Mouse (Mus musculus) limb, embryonic 12.5 days (tissue): ENCODE measurements around the gene Sgip1. TPM values are rescaled to one million over a fixed set of nuclear protein-coding genes. Genes with fewer than 3 reads are reported as not detected.

Experiments used
- ATAC-seq: fragments of 200-750 bp; cut with Nextera tagmentation; 2 replicates; pipeline ENCODE4 v1.8.0; 2017; ENCODE audit warnings: low read depth, moderate TSS enrichment; ENCODE audit not compliant: insufficient number of reproducible peaks, insufficient read depth, low FRiP score, low TSS enrichment
- H3K27ac ChIP-seq: fragments of 300-500 bp; sonication (generic); 2 replicates; pipeline ENCODE4 v1.5.1; 2016; ENCODE audit warnings: mild to moderate bottlenecking, moderate library complexity
- H3K27me3 ChIP-seq: fragments of 300-500 bp; sonication (generic); 2 replicates; pipeline ENCODE4 v1.6.1; 2016; ENCODE audit warnings: mild to moderate bottlenecking, moderate library complexity
- H3K36me3 ChIP-seq: fragments of 300-500 bp; sonication (generic); 2 replicates; pipeline ENCODE4 v1.6.1; 2016; ENCODE audit warnings: mild to moderate bottlenecking, moderate library complexity
- H3K4me1 ChIP-seq: fragments of 300-500 bp; sonication (generic); replicated peaks from 2 replicates; pipeline ENCODE4 v1.6.1; 2016
- H3K4me2 ChIP-seq: fragments of 300-500 bp; sonication (generic); 2 replicates; pipeline ENCODE4 v1.6.1; 2016; ENCODE audit warnings: mild to moderate bottlenecking, moderate library complexity
- H3K4me3 ChIP-seq: fragments of 300-500 bp; sonication (generic); replicated peaks from 2 replicates; pipeline ENCODE4 v1.5.1; 2016; ENCODE audit warnings: mild to moderate bottlenecking
- H3K9ac ChIP-seq: fragments of 300-500 bp; sonication (generic); replicated peaks from 2 replicates; pipeline ENCODE4 v1.6.1; 2016; ENCODE audit warnings: mild to moderate bottlenecking, moderate library complexity
- H3K9me3 ChIP-seq: fragments of 300-500 bp; sonication (generic); 2 replicates; pipeline ENCODE4 v1.6.1; 2016; ENCODE audit warnings: mild to moderate bottlenecking, moderate library complexity
- WGBS: fragments of 180-500 bp; shearing (Covaris S2); methylation state at CpG from one replicate; pipeline ENCODE4 v1.1.7; 2016; 5-methylcytosine and 5-hydroxymethylcytosine counted together
- polyA plus RNA-seq: library from polyadenylated mRNA; unstranded; fragments of >200 nt; fragmentation: Nextera tagmentation; extraction: Ambion mirVana; gene quantifications from 2 replicates; pipeline ENCODE4 v1.2.1, GENCODE M21; 2016

Sgip1 gene
- polyA plus RNA-seq, 1 experiment from 2014 or later = 10.7 TPM

- Histone ChIP-seq H3K36me3 (no peaks in the 10 kb centered on the region), H3K27me3 (no peaks in the 10 kb centered on the region), H3K4me1 (peaks cover 15% of the 10 kb centered on the region; the same call in 1 of the 2 replicates), H3K9me3 (no peaks in the 10 kb centered on the region), H3K4me2 (no peak overlapping the region), H3K4me3 (no peak overlapping the region), H3K9ac (no peak overlapping the region), H3K27ac (no peak overlapping the region)
- no peak for ATAC-seq
- 75% methylated on average over 15 of the region's 15 CpGs for WGBS
Observed at GRCm38 (mm10) chr4:102862751-102863710, 121.9 kb downstream of the Sgip1 start.

GRCm38 (mm10) chr4:102866531-102866930 lies 125.4 kb downstream of the Sgip1 start:
- Histone ChIP-seq H3K4me1 (peaks cover 6% of the 10 kb centered on the region; the same call in 1 of the 2 replicates), H3K4me3 (no peak overlapping the region), H3K9me3 (no peaks in the 10 kb centered on the region), H3K27ac (no peak overlapping the region), H3K9ac (no peak overlapping the region), H3K27me3 (no peaks in the 10 kb centered on the region), H3K36me3 (no peaks in the 10 kb centered on the region), H3K4me2 (no peak overlapping the region)
- WGBS = 93% methylated on average over 3 of the region's 3 CpGs
- no peak for ATAC-seq

DNA sequence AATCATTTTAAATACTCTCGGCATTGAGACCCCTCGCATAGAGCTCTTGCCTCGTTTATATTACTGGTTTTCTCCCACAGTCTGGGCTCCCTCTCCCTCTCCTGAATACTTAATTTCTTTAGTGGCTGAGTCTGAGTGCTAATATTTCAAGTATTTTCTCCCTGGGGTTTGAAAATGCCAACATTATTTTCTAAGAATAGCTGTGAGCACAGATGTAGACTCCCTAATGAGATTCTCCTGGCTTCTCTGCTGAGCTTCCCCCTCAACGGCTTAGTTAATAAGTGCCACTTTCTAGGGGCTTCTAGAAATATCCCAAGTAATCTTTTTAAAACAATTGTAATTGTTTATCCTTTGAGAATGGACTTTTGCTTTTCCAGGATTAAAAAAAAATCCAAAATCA lies 130.2 kb downstream of the Sgip1 start:
- no peak for ATAC-seq
- Histone ChIP-seq H3K36me3 (no peaks in the 10 kb centered on the region), H3K27me3 (no peaks in the 10 kb centered on the region), H3K27ac (no peak overlapping the region), H3K4me2 (no peak overlapping the region), H3K9ac (no peak overlapping the region), H3K4me3 (no peak overlapping the region), H3K4me1 (no peaks in the 10 kb centered on the region), H3K9me3 (no peaks in the 10 kb centered on the region)
- WGBS = 87% methylated on average over 4 of the region's 4 CpGs

DNA sequence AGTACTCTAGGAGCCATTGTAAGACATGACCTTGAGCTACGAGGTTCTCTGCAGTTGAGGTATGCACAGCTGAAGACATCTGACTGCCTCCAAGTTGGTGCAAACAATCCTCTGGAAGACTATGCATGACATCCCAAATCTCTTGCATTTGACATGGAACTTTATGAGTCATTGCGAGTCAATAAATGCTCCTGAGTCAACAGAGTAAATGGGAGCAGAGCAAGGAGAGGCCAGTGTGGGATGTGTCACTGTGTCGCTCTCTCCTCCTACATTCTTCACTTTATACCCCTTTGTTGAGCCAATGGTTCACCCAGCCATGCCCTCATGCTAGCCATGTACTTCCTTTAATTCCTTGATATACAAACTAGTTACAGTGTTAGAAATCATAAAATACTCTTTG lies 142.0 kb downstream of the Sgip1 start:
- no peaks in the 10 kb centered on the region for H3K4me1 ChIP-seq
- no peak overlapping the region for H3K4me3 ChIP-seq
- no peak for ATAC-seq
- no peak overlapping the region for H3K9ac ChIP-seq
- no peaks in the 10 kb centered on the region for H3K9me3 ChIP-seq
- WGBS = 91% methylated on average over 3 of the region's 3 CpGs
- no peak overlapping the region for H3K27ac ChIP-seq
- no peaks in the 10 kb centered on the region for H3K27me3 ChIP-seq
- H3K36me3 ChIP-seq = no peaks in the 10 kb centered on the region
- no peak overlapping the region for H3K4me2 ChIP-seq

DNA sequence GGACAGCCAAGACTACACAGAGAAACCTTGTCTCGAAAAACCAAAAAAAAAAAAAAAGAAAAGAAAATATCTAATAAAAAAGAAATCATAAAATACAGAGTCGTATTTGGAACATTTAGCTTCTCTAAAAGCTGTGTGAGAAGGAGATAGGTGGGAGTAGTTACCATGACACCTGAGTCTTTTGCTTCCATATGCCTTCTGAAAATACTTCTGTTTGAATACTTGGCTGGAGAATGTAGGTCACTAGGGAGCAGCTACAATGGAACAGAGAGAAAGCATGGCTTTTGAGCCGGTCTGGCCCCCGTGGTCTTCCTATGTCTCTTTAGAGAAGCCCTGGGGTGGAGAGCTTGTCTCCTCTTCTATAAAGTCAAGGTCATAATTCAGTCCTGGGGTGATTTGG lies 143.1 kb downstream of the Sgip1 start:
- Histone ChIP-seq H3K4me2 (no peak overlapping the region), H3K9ac (no peak overlapping the region), H3K4me1 (no peaks in the 10 kb centered on the region), H3K27ac (no peak overlapping the region), H3K36me3 (no peaks in the 10 kb centered on the region), H3K4me3 (no peak overlapping the region), H3K9me3 (no peaks in the 10 kb centered on the region), H3K27me3 (no peaks in the 10 kb centered on the region)
- ATAC-seq = no peak
- 83% methylated on average over 4 of the region's 4 CpGs for whole genome bisulfite sequencing

DNA sequence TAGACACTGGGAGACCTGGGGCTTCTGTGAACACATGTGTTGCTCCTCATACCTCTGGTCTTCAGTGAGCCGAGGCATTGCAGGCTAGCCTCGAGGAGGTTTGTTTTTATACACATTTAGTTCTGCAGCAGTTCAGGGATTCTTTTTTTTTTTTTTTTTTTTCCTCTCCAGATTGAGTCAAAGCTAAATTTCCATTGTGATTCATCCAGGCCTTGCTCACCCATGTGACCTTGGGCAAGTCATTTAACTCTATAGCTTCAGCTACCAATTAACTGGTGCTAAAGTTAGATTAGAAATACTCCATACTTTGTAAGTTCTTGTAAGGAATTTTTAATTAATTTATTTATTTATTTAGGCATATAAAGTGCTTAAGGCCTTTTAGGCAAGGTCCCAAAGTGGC lies 145.4 kb downstream of the Sgip1 start:
- Histone ChIP-seq H3K4me2 (no peak overlapping the region), H3K27me3 (no peaks in the 10 kb centered on the region), H3K9me3 (no peaks in the 10 kb centered on the region), H3K4me1 (no peaks in the 10 kb centered on the region), H3K36me3 (no peaks in the 10 kb centered on the region), H3K9ac (no peak overlapping the region), H3K4me3 (no peak overlapping the region), H3K27ac (no peak overlapping the region)
- 85% methylated on average over 2 of the region's 2 CpGs for WGBS
- no peak for ATAC-seq

GRCm38 (mm10) chr4:102886902-102887301 lies 145.8 kb downstream of the Sgip1 start:
- Histone ChIP-seq H3K4me3 (no peak overlapping the region), H3K36me3 (no peaks in the 10 kb centered on the region), H3K4me1 (no peaks in the 10 kb centered on the region), H3K9me3 (no peaks in the 10 kb centered on the region), H3K4me2 (no peak overlapping the region), H3K9ac (no peak overlapping the region), H3K27ac (no peak overlapping the region), H3K27me3 (no peaks in the 10 kb centered on the region)
- 84% methylated on average over 4 of the region's 4 CpGs for WGBS
- ATAC-seq = no peak

GRCm38 (mm10) chr4:102887770-102888689 lies 146.9 kb downstream of the Sgip1 start:
- no peak for ATAC-seq
- WGBS = 82% methylated on average over 14 of the region's 14 CpGs
- Histone ChIP-seq H3K27me3 (no peaks in the 10 kb centered on the region), H3K4me2 (no peak overlapping the region), H3K9ac (no peak overlapping the region), H3K4me1 (no peaks in the 10 kb centered on the region), H3K4me3 (no peak overlapping the region), H3K9me3 (no peaks in the 10 kb centered on the region), H3K27ac (no peak overlapping the region), H3K36me3 (no peaks in the 10 kb centered on the region)

GRCm38 (mm10) chr4:102895866-102896265 lies 154.8 kb downstream of the Sgip1 start:
- H3K9me3 ChIP-seq = peaks cover 7% of the 10 kb centered on the region
- WGBS = 97% methylated on average over 2 of the region's 2 CpGs
- H3K27ac ChIP-seq = no peak overlapping the region
- H3K9ac ChIP-seq = no peak overlapping the region
- no peaks in the 10 kb centered on the region for H3K27me3 ChIP-seq
- H3K4me2 ChIP-seq = no peak overlapping the region
- no peak overlapping the region for H3K4me3 ChIP-seq
- H3K4me1 ChIP-seq = no peaks in the 10 kb centered on the region
- H3K36me3 ChIP-seq = no peaks in the 10 kb centered on the region
- ATAC-seq = no peak

- Histone ChIP-seq H3K9me3 (peaks cover 7% of the 10 kb centered on the region), H3K4me1 (no peaks in the 10 kb centered on the region), H3K36me3 (no peaks in the 10 kb centered on the region), H3K27me3 (no peaks in the 10 kb centered on the region), H3K27ac (no peak overlapping the region), H3K4me3 (no peak overlapping the region), H3K9ac (no peak overlapping the region), H3K4me2 (no peak overlapping the region)
- ATAC-seq = no peak
- WGBS = 84% methylated on average over 4 of the region's 4 CpGs
Observed at GRCm38 (mm10) chr4:102898987-102899386, 157.9 kb downstream of the Sgip1 start.

- Histone ChIP-seq H3K27ac (no peak overlapping the region), H3K36me3 (no peaks in the 10 kb centered on the region), H3K27me3 (no peaks in the 10 kb centered on the region), H3K4me2 (no peak overlapping the region), H3K4me1 (no peaks in the 10 kb centered on the region), H3K9me3 (peaks cover 7% of the 10 kb centered on the region), H3K4me3 (no peak overlapping the region), H3K9ac (no peak overlapping the region)
- WGBS = 87% methylated on average over 5 of the region's 5 CpGs
- no peak for ATAC-seq
Observed at GRCm38 (mm10) chr4:102899683-102900082, 158.6 kb downstream of the Sgip1 start.
